Mouse (Mus musculus): ENCODE measurements around the gene Sumf1. TPM values are rescaled to one million over a fixed set of nuclear protein-coding genes. Genes with fewer than 3 reads are reported as not detected.
A peak's percentile ranks its signal among the peaks of the same experiment; 100 is the strongest.

Gene Sumf1
- polyA plus RNA-seq, 1 experiment from 2014 or later: 28.6 TPM

- no peak overlapping the region for H3K4me3 ChIP-seq (ENCODE audit: low read depth, low read length)
- no peaks in the 10 kb centered on the region for H3K27me3 ChIP-seq (replicated peaks; ENCODE audit: control insufficient read depth, insufficient read depth, low read length)
- H3K4me2 ChIP-seq (ENCODE audit: low read depth, low read length): no peak overlapping the region
- H3K9ac ChIP-seq (ENCODE audit: low read depth, low read length): no peak overlapping the region
- no peaks in the 10 kb centered on the region for H3K4me1 ChIP-seq (ENCODE audit: control insufficient read depth, insufficient read depth, low read length)
- no peak overlapping the region for H3K27ac ChIP-seq (replicated peaks; ENCODE audit: low read depth, low read length)
- H3K9me3 ChIP-seq (ENCODE audit: control insufficient read depth, low read length): no peaks in the 10 kb centered on the region
- no peaks in the 10 kb centered on the region for H3K36me3 ChIP-seq (ENCODE audit: control insufficient read depth, insufficient read depth, low read length)
- ATAC-seq (ENCODE audit: low read depth) (no peak), DNase-seq (ENCODE audit: low spot score) (no peak)
Measured at GRCm38 (mm10) chr6:108107376-108107775, 78.0 kb downstream of the Sumf1 start.

- H3K4me2 ChIP-seq (ENCODE audit: low read depth, low read length): no peak overlapping the region
- H3K4me3 ChIP-seq (ENCODE audit: low read depth, low read length): no peak overlapping the region
- no peaks in the 10 kb centered on the region for H3K9me3 ChIP-seq (ENCODE audit: control insufficient read depth, low read length)
- H3K9ac ChIP-seq (ENCODE audit: low read depth, low read length): no peak overlapping the region
- WGBS: 82% methylated on average over 10 of the region's 10 CpGs
- ATAC-seq (ENCODE audit: low read depth): no peak
- no peaks in the 10 kb centered on the region for H3K36me3 ChIP-seq (ENCODE audit: control insufficient read depth, insufficient read depth, low read length)
- DNase-seq (ENCODE audit: low spot score): no peak
- no peak overlapping the region for H3K27ac ChIP-seq (replicated peaks; ENCODE audit: low read depth, low read length)
- H3K4me1 ChIP-seq (ENCODE audit: control insufficient read depth, insufficient read depth, low read length): no peaks in the 10 kb centered on the region
- H3K27me3 ChIP-seq (replicated peaks; ENCODE audit: control insufficient read depth, insufficient read depth, low read length): no peaks in the 10 kb centered on the region
Measured at GRCm38 (mm10) chr6:108101936-108102830, 83.2 kb downstream of the Sumf1 start.

GRCm38 (mm10) chr6:108098846-108099217 is 86.5 kb downstream of the Sumf1 start:
- 74% methylated on average over 3 of the region's 3 CpGs for WGBS
- ATAC-seq (ENCODE audit: low read depth) (no peak), DNase-seq (ENCODE audit: low spot score) (no peak)
- Histone ChIP-seq H3K4me3 (ENCODE audit: low read depth, low read length) (no peak overlapping the region), H3K36me3 (ENCODE audit: control insufficient read depth, insufficient read depth, low read length) (no peaks in the 10 kb centered on the region), H3K9me3 (ENCODE audit: control insufficient read depth, low read length) (no peaks in the 10 kb centered on the region), H3K27ac (replicated peaks; ENCODE audit: low read depth, low read length) (no peak overlapping the region), H3K9ac (ENCODE audit: low read depth, low read length) (no peak overlapping the region), H3K27me3 (replicated peaks; ENCODE audit: control insufficient read depth, insufficient read depth, low read length) (no peaks in the 10 kb centered on the region), H3K4me1 (ENCODE audit: control insufficient read depth, insufficient read depth, low read length) (no peaks in the 10 kb centered on the region), H3K4me2 (ENCODE audit: low read depth, low read length) (peak overlapping the region; percentile 38)

GRCm38 (mm10) chr6:108098171-108098845 is 87.1 kb downstream of the Sumf1 start:
- H3K9ac ChIP-seq (ENCODE audit: low read depth, low read length): no peak overlapping the region
- no peak overlapping the region for H3K4me3 ChIP-seq (ENCODE audit: low read depth, low read length)
- H3K4me1 ChIP-seq (ENCODE audit: control insufficient read depth, insufficient read depth, low read length): no peaks in the 10 kb centered on the region
- H3K36me3 ChIP-seq (ENCODE audit: control insufficient read depth, insufficient read depth, low read length): no peaks in the 10 kb centered on the region
- no peaks in the 10 kb centered on the region for H3K9me3 ChIP-seq (ENCODE audit: control insufficient read depth, low read length)
- ATAC-seq (ENCODE audit: low read depth): peak; percentile 70; the same call in 1 of the 2 replicates
- DNase-seq (ENCODE audit: low spot score): peak; percentile 92
- WGBS: 16% methylated on average over 9 of the region's 9 CpGs
- peak overlapping the region; percentile 38 for H3K4me2 ChIP-seq (ENCODE audit: low read depth, low read length)
- H3K27ac ChIP-seq (replicated peaks; ENCODE audit: low read depth, low read length): no peak overlapping the region
- H3K27me3 ChIP-seq (replicated peaks; ENCODE audit: control insufficient read depth, insufficient read depth, low read length): no peaks in the 10 kb centered on the region

GRCm38 (mm10) chr6:108095445-108095844 is 89.9 kb downstream of the Sumf1 start:
- Histone ChIP-seq H3K4me3 (ENCODE audit: low read depth, low read length) (no peak overlapping the region), H3K9ac (ENCODE audit: low read depth, low read length) (no peak overlapping the region), H3K36me3 (ENCODE audit: control insufficient read depth, insufficient read depth, low read length) (no peaks in the 10 kb centered on the region), H3K4me2 (ENCODE audit: low read depth, low read length) (no peak overlapping the region), H3K27ac (replicated peaks; ENCODE audit: low read depth, low read length) (no peak overlapping the region), H3K4me1 (ENCODE audit: control insufficient read depth, insufficient read depth, low read length) (no peaks in the 10 kb centered on the region), H3K9me3 (ENCODE audit: control insufficient read depth, low read length) (no peaks in the 10 kb centered on the region), H3K27me3 (replicated peaks; ENCODE audit: control insufficient read depth, insufficient read depth, low read length) (no peaks in the 10 kb centered on the region)
- DNase-seq (ENCODE audit: low spot score) (peak; percentile 73), ATAC-seq (ENCODE audit: low read depth) (peak; percentile 56)
- WGBS: 46% methylated on average over 5 of the region's 5 CpGs

GRCm38 (mm10) chr6:108093449-108093848 is 91.9 kb downstream of the Sumf1 start:
- H3K4me3 ChIP-seq (ENCODE audit: low read depth, low read length): no peak overlapping the region
- WGBS: 71% methylated on average over 3 of the region's 3 CpGs
- H3K4me2 ChIP-seq (ENCODE audit: low read depth, low read length): no peak overlapping the region
- no peaks in the 10 kb centered on the region for H3K36me3 ChIP-seq (ENCODE audit: control insufficient read depth, insufficient read depth, low read length)
- DNase-seq (ENCODE audit: low spot score): no peak
- H3K9ac ChIP-seq (ENCODE audit: low read depth, low read length): no peak overlapping the region
- ATAC-seq (ENCODE audit: low read depth): no peak
- H3K27me3 ChIP-seq (replicated peaks; ENCODE audit: control insufficient read depth, insufficient read depth, low read length): no peaks in the 10 kb centered on the region
- H3K9me3 ChIP-seq (ENCODE audit: control insufficient read depth, low read length): no peaks in the 10 kb centered on the region
- H3K4me1 ChIP-seq (ENCODE audit: control insufficient read depth, insufficient read depth, low read length): no peaks in the 10 kb centered on the region
- H3K27ac ChIP-seq (replicated peaks; ENCODE audit: low read depth, low read length): no peak overlapping the region

GRCm38 (mm10) chr6:108092646-108093045 is 92.7 kb downstream of the Sumf1 start:
- ATAC-seq (ENCODE audit: low read depth): no peak
- DNase-seq (ENCODE audit: low spot score): no peak
- no peak overlapping the region for H3K4me3 ChIP-seq (ENCODE audit: low read depth, low read length)
- no peak overlapping the region for H3K27ac ChIP-seq (replicated peaks; ENCODE audit: low read depth, low read length)
- no peaks in the 10 kb centered on the region for H3K36me3 ChIP-seq (ENCODE audit: control insufficient read depth, insufficient read depth, low read length)
- no peak overlapping the region for H3K9ac ChIP-seq (ENCODE audit: low read depth, low read length)
- no peaks in the 10 kb centered on the region for H3K27me3 ChIP-seq (replicated peaks; ENCODE audit: control insufficient read depth, insufficient read depth, low read length)
- H3K9me3 ChIP-seq (ENCODE audit: control insufficient read depth, low read length): no peaks in the 10 kb centered on the region
- WGBS: 82% methylated on average over 3 of the region's 3 CpGs
- H3K4me2 ChIP-seq (ENCODE audit: low read depth, low read length): no peak overlapping the region
- H3K4me1 ChIP-seq (ENCODE audit: control insufficient read depth, insufficient read depth, low read length): no peaks in the 10 kb centered on the region

GRCm38 (mm10) chr6:108091296-108091695 is 94.1 kb downstream of the Sumf1 start:
- WGBS: 27% methylated on average over 1 of the region's 1 CpGs
- Histone ChIP-seq H3K9ac (ENCODE audit: low read depth, low read length) (no peak overlapping the region), H3K4me2 (ENCODE audit: low read depth, low read length) (no peak overlapping the region), H3K4me1 (ENCODE audit: control insufficient read depth, insufficient read depth, low read length) (no peaks in the 10 kb centered on the region), H3K27me3 (replicated peaks; ENCODE audit: control insufficient read depth, insufficient read depth, low read length) (no peaks in the 10 kb centered on the region), H3K4me3 (ENCODE audit: low read depth, low read length) (no peak overlapping the region), H3K9me3 (ENCODE audit: control insufficient read depth, low read length) (no peaks in the 10 kb centered on the region), H3K27ac (replicated peaks; ENCODE audit: low read depth, low read length) (no peak overlapping the region), H3K36me3 (ENCODE audit: control insufficient read depth, insufficient read depth, low read length) (no peaks in the 10 kb centered on the region)
- no peak for ATAC-seq (ENCODE audit: low read depth)
- DNase-seq (ENCODE audit: low spot score): no peak

Data from embryonic facial prominence, embryonic 14.5 days (tissue).